15 mouse cellular contexts compared by ENCODE assay signal in genomic region chr15:36900940-36901339, GRCm38 (mm10).
A peak's percentile ranks its signal among the peaks of the same experiment; 100 is the strongest.
DNase-seq lines count a peak whose midpoint lies in the region; ATAC-seq and TF ChIP-seq lines count a peak whose summit lies in the region.
"Had no signal": no experiment of that assay in that cellular context is flagged by ENCODE, and none has a peak within 500 bp of the region (broad histone marks: within the 10 kb centered on the region; RNA-seq: fewer than 3 reads in every experiment).

No protein-coding gene starts in this region.

- no peak overlapping the region for H3K9ac ChIP-seq in embryonic facial prominence, embryonic 12.5 days
- 0 out of 2 replicates have a peak overlapping the region, but pooled peaks have one; percentile 10 for H3K9ac ChIP-seq in midbrain, embryonic 16.5 days (ENCODE audit: low read depth, low read length)
- H3K9ac ChIP-seq: heart, embryonic 12.5 days; limb, embryonic 15.5 days had no signal

- no peak for DNase-seq in layer of hippocampus, adult 2 months (ENCODE audit: low spot score in 2 of 2)
- DNase-seq in layer of hippocampus, adult 18-20 months (ENCODE audit: low spot score in 2 of 2), result no peak
- no peak for DNase-seq in embryo, embryonic 10.5 days (ENCODE audit: low spot score)
- DNase-seq: adrenal gland, adult 8-10 months; gastrocnemius, postnatal 25 days; lung, adult 18-20 months; right cerebral cortex, postnatal 25 days had no signal

- peak overlapping the region; percentile 94 for H3K27ac ChIP-seq in layer of hippocampus, adult 2 months
- no peak overlapping the region for H3K27ac ChIP-seq in embryonic facial prominence, embryonic 12.5 days
- no peak overlapping the region for H3K27ac ChIP-seq in midbrain, embryonic 16.5 days (ENCODE audit: low read length)
- H3K27ac ChIP-seq: limb, embryonic 15.5 days; macrophage had no signal

- peaks cover 13% of the 10 kb centered on the region; the same call in 1 of the 2 replicates for H3K27me3 ChIP-seq in E14TG2a.4 (ENCODE audit: insufficient read depth, low read length)
- H3K27me3 ChIP-seq in embryonic facial prominence, embryonic 12.5 days, result no peaks in the 10 kb centered on the region
- no peaks in the 10 kb centered on the region for H3K27me3 ChIP-seq in midbrain, embryonic 16.5 days (ENCODE audit: control insufficient read depth, insufficient read depth, low read depth, low read length)
- H3K27me3 ChIP-seq: heart, embryonic 12.5 days; limb, embryonic 15.5 days had no signal

- H3K4me3 ChIP-seq in layer of hippocampus, adult 2 months, result no peak overlapping the region
- peak overlapping the region; percentile 61; the same call in 1 of the 2 replicates for H3K4me3 ChIP-seq in E14TG2a.4 (replicated peaks; ENCODE audit: low read length)
- H3K4me3 ChIP-seq in embryonic facial prominence, embryonic 12.5 days, result no peak overlapping the region
- H3K4me3 ChIP-seq in midbrain, embryonic 16.5 days (ENCODE audit: low read depth, low read length), result no peak overlapping the region
- H3K4me3 ChIP-seq: erythroblast, embryonic 14.5 days; heart, embryonic 12.5 days; limb, embryonic 15.5 days had no signal

- ATAC-seq in embryonic facial prominence, embryonic 12.5 days (ENCODE audit: insufficient number of reproducible peaks, insufficient read depth, low FRiP score, low TSS enrichment), result 0 out of 2 replicates have a peak, but pooled peaks have one; percentile 29
- ATAC-seq in midbrain, embryonic 16.5 days, result no peak; the same call in 1 of the 2 replicates
- ATAC-seq in monocyte, adult 5-6 weeks (replicated peaks; ENCODE audit: insufficient number of reproducible peaks, low FRiP score, low TSS enrichment, poor library complexity, severe bottlenecking), result no peak

- WGBS in embryonic facial prominence, embryonic 12.5 days, result 45% methylated on average over 2 of the region's 2 CpGs
- 72% methylated on average over 2 of the region's 2 CpGs for WGBS in midbrain, embryonic 16.5 days

- TF ChIP-seq CTCF in layer of hippocampus, adult 2 months (conservative IDR thresholded peaks at IDR 0.05), result no peak
- TF ChIP-seq CTCF in E14TG2a.4 (conservative IDR thresholded peaks at IDR 0.05; ENCODE audit: low read length), result no peak

- no peaks in the 10 kb centered on the region for H3K36me3 ChIP-seq in E14TG2a.4 (ENCODE audit: insufficient read depth, low read length)
- no peaks in the 10 kb centered on the region for H3K36me3 ChIP-seq in embryonic facial prominence, embryonic 12.5 days
- no peaks in the 10 kb centered on the region for H3K36me3 ChIP-seq in midbrain, embryonic 16.5 days (ENCODE audit: control insufficient read depth, insufficient read depth, low read length)
- H3K36me3 ChIP-seq: heart, embryonic 12.5 days; limb, embryonic 15.5 days had no signal

- H3K4me2 ChIP-seq in embryonic facial prominence, embryonic 12.5 days (replicated peaks), result no peak overlapping the region
- no peak overlapping the region for H3K4me2 ChIP-seq in midbrain, embryonic 16.5 days (ENCODE audit: low read length)
- H3K4me2 ChIP-seq: limb, embryonic 15.5 days had no signal

- no peaks in the 10 kb centered on the region for H3K9me3 ChIP-seq in E14TG2a.4 (ENCODE audit: low read length)
- no peaks in the 10 kb centered on the region for H3K9me3 ChIP-seq in embryonic facial prominence, embryonic 12.5 days
- no peaks in the 10 kb centered on the region for H3K9me3 ChIP-seq in midbrain, embryonic 16.5 days (replicated peaks; ENCODE audit: control insufficient read depth, low read length, poor library complexity, severe bottlenecking)
- H3K9me3 ChIP-seq: heart, embryonic 12.5 days; limb, embryonic 15.5 days had no signal

- peaks cover 44% of the 10 kb centered on the region for H3K4me1 ChIP-seq in E14TG2a.4 (replicated peaks; ENCODE audit: low read depth, low read length)
- H3K4me1 ChIP-seq in embryonic facial prominence, embryonic 12.5 days, result peaks cover 24% of the 10 kb centered on the region
- peaks cover 19% of the 10 kb centered on the region for H3K4me1 ChIP-seq in midbrain, embryonic 16.5 days (ENCODE audit: control insufficient read depth, insufficient read depth, low read length)
